Mouse (Mus musculus): ENCODE measurements around the gene Coq2. TPM values are rescaled to one million over a fixed set of nuclear protein-coding genes. Genes with fewer than 3 reads are reported as not detected.
A peak's percentile ranks its signal among the peaks of the same experiment; 100 is the strongest.

Coq2 gene
- total RNA-seq, 2 experiments from 2014 or later = 68.8 to 69.7 TPM

DNA sequence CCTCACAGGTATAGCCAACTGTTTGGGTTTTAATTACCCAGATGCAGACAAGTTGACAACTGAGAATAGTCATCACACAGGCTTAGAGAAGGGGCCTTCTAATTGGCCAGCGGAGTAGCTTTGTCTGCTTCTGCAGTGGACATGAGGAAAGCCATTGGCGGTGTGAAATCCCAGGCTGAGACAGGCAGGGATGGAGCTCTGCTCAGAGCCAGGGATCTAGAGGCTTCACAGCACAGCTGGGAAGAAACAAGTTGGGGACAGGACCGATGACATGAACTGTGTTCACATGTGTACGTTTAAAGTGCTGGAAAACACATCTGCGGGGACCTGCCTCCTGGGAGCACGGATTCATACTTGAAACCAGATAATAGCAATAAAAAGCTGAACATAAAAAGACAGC, 48.4 kb downstream of the Coq2 start:
- DNase-seq (ENCODE audit: low spot score in 2 of 2) = no peak
- intact Hi-C loops (cut with DNase I) = no loop called here

DNA sequence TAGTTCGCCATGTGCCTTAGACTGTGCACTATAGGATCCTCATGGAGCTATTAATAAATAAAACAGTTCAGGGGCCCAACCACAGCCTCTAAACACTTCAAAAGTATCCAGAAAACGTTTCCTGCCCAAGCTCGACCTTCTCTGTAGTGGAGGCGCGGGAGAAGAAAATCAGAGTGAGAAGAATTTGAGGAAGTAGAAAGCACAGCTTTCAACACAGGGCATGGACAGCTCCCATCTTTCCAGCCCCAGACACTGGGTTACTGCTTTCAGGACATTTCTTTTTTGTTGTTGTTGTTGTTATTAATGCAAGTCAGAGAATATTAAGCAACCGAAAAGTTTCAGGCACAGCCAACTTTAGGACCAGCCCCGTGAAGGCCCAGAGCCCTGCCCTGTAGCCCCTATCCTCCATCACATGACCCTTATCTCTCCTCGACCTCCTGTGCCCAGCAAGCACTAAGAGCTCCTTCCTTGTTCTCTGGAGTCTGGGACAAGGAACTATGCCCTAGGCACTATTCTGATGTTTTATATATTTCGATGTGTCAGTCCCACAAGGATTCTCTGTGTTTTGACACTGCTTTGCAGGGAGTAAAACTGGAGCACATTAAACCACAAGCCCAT, 50.1 kb downstream of the Coq2 start:
- intact Hi-C loops (cut with DNase I) = no loop called here
- no peak for DNase-seq (ENCODE audit: low spot score in 2 of 2)

DNA sequence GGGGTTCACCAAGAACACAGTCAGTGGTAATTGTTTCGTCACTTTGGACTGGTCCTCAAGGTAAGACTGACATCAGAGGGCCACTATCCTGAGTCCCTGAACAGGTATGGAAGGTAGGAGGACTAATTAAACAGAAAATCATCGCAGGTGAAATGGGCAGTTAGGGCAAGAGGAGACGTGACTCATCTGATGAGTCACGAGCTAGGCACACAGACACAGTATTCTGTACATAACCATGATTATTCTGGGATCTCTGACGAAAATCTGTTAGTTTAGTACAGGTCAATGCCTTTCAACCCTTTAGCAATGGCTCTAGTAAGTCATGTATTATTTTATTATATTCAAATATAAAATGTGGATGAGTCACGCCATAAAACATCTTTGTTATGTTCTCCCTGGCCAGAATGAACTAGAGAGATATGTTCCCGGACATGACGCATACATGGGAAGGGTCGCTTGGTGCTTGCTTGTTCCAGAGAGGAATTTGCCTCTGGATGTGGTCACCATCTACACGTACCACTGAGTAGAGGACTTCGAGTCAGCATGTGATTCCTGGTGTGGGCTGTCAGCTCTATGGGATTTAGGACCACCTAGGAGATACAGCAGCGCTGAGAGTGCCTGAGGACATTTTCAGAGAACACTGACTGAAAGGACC, 52.3 kb downstream of the Coq2 start:
- DNase-seq (ENCODE audit: low spot score in 2 of 2) = no peak
- intact Hi-C loops (cut with DNase I) = no loop called here

DNA sequence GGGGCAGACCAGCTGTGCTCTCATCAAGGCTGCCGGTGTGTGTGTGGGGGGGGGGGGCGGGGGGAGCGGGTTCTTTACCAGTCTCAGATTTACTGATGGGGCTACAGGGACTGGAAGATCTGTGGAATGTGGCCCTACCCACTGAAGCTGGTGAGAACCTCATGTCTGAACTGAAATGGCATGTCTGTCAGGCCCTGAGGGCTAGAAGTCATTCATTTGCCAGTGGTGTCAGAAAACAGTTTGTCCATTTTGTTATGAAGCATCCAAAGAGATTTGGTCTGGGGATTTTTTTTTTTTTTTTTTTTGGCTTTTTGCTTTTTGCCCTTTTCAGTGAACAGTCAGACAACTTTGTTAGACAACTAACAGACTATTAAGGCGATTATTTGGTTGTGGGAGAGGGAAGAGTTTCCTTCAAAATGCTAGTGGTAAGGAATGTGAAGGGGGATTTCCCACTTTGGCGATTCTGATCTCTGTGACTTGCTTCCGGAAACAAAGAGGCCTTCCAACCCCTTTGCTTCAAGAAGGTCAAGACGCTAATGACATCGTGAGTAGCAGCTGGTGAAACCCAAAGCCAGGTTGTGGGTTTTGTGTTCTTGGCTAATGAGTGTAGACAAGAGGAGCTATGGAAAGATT, 52.9 kb downstream of the Coq2 start:
- intact Hi-C loops (cut with DNase I) = no loop called here
- DNase-seq (ENCODE audit: low spot score in 2 of 2) = no peak

- DNase-seq (ENCODE audit: low spot score in 2 of 2) = no peak
- intact Hi-C loops (cut with DNase I) = no loop called here
Observed at GRCm38 (mm10) chr5:100620952-100621351, 54.0 kb downstream of the Coq2 start.

GRCm38 (mm10) chr5:100619586-100620275, 55.2 kb downstream of the Coq2 start:
- no peak for DNase-seq (ENCODE audit: low spot score in 2 of 2)
- intact Hi-C loops (cut with DNase I) = no loop called here

GRCm38 (mm10) chr5:100613896-100614768, 60.8 kb downstream of the Coq2 start:
- DNase-seq (ENCODE audit: low spot score in 2 of 2) = no peak
- intact Hi-C loops (cut with DNase I) = no loop called here

DNA sequence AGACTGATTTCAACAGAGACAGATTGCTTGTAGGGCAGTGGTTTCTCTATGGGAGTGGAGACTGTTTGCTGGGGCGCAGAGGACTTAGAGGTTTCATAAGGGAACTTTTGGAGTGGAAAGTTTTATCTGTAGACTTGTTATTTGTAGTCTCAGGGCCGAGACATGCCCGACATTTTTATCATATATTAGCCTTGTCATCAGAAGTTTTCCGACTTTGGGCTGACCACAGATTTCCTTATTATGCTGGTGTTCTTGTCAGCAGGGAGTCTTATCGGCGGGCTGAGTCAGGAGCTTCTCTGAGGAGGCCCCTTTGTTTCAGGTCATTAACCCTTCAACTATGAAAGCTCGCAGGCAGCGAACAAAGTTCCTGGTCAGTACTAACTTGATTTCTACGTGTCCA, 67.1 kb downstream of the Coq2 start:
- intact Hi-C loops (cut with DNase I) = no loop called here

GRCm38 (mm10) chr5:100607090-100607762, 67.7 kb downstream of the Coq2 start:
- DNase-seq (ENCODE audit: low spot score in 2 of 2) = no peak
- intact Hi-C loops (cut with DNase I) = no loop called here

More for the DNA sequence above, 67.1 kb downstream of the Coq2 start:
- no peak for DNase-seq (ENCODE audit: low spot score in 2 of 2)

DNA sequence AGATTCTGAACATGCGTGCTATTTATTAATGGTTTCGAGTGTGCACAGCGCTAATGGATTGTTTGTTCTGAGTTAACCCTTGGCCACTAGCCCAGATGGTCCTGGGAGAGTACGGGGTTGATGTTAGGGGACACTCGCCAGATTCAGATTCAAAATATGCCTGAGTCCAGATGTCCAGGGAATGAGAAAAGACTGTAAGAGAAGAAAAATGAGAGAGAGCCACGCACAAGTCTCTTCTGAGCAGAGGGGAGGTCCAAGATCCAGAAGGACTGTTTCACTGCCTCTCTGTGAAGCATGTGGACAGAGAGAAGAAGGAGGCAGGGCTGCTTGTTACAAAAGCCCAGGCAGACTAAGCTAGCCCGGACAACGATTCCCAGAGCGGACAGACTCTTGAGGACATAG, 69.1 kb downstream of the Coq2 start:
- DNase-seq (ENCODE audit: low spot score in 2 of 2) = peak in 1 of 2 experiments; percentile 1
- intact Hi-C loops (cut with DNase I) = no loop called here

Other genes with a start within 250 kb of the Coq2 start
- 10 to 100 TPM; 16.2 to 23.6 TPM for gene Lin54, start 174.5 kb downstream of the Coq2 start, total RNA-seq (2021)
- 10 to 100 TPM; 79.6 to 83.2 TPM for gene Cops4, start 156.8 kb downstream of the Coq2 start, total RNA-seq (2021)
- not detected for gene Plac8, start 102.9 kb downstream of the Coq2 start, total RNA-seq (2021)
- gene Hpse, start 44.6 kb upstream of the Coq2 start, total RNA-seq (2021) = 1 to 10 TPM; 1.6 to 1.8 TPM
- gene Helq, start 123.5 kb upstream of the Coq2 start, total RNA-seq (2021) = 10 to 100 TPM; 10.7 to 19.9 TPM
- 10 to 100 TPM; 55.0 to 64.3 TPM for gene Mrps18c, start 123.5 kb upstream of the Coq2 start, total RNA-seq (2021)
- gene Abraxas1, start 145.8 kb upstream of the Coq2 start, total RNA-seq (2021) = 1 to 10 TPM; 5.8 to 6.2 TPM
- 1 to 10 TPM; 3.3 to 3.7 TPM for gene Gpat3, start 170.6 kb upstream of the Coq2 start, total RNA-seq (2021)